Mouse (Mus musculus): ENCODE data around the gene Pde4dip. TPM values are rescaled to one million over a fixed set of nuclear protein-coding genes. Genes with fewer than 3 reads are reported as not detected.

Gene Pde4dip
- polyA plus RNA-seq, 1 experiment: 56.2 TPM

DNA sequence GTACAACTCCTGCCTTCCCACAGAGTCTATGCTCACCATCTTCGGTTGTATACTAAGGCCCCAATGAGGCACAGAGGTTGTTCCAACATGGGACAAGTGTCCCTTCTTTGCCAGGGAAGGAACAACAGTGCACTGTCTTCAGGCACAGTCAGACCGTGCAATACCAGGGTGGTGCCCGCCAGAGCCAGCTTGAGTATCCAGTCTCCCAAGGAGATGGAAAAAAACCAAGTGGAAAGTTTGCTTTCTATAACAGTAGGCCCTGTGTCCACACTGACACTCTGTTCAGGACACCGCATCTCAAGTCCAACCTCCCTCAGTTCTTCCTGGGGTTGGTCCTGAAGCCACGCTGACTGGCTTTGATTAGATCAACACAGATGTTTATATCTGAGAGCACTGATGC lies 87.8 kb downstream of the Pde4dip start:
- H3K4me1 ChIP-seq (replicated peaks; ENCODE audit: control insufficient read depth, insufficient read depth, low read length): no peaks in the 10 kb centered on the region

DNA sequence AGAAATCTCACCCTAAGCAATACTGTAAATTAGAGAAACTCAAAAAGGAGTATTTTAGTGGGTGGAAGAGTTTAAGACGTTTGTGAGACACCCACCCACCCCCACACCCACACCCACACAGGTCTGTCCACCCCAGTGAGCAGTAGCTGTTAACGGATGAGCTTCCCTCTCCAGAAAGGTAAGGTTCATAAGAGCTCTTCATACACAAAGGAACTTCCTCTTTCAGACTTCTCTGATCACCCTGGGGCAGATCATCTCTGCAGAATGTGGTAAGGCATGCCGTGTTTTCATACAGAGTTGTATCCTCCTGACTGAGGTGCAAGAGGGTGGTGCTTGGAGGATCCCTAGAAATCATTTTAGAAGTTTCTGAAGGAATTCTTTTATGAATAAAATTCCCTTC lies 88.5 kb downstream of the Pde4dip start:
- Histone ChIP-seq H3K4me1 (replicated peaks; ENCODE audit: control insufficient read depth, insufficient read depth, low read length) (no peaks in the 10 kb centered on the region), H3K36me3 (ENCODE audit: control insufficient read depth, insufficient read depth, low read length) (no peaks in the 10 kb centered on the region), H3K4me3 (ENCODE audit: control insufficient read depth, insufficient read depth, low read length) (no peak overlapping the region), H3K27me3 (ENCODE audit: control insufficient read depth, insufficient read depth, low read length) (no peaks in the 10 kb centered on the region), H3K27ac (ENCODE audit: control insufficient read depth, insufficient read depth, low read length) (no peak overlapping the region)
- no peak for DNase-seq
- TF ChIP-seq POLR2A (IDR thresholded peaks at IDR 0.05; ENCODE audit: control insufficient read depth, extremely low read depth, insufficient read depth, low read length, poor library complexity) (no peak), CTCF (IDR thresholded peaks at IDR 0.05; ENCODE audit: borderline replicate concordance, control insufficient read depth, extremely low read depth, insufficient read depth, low read length, poor library complexity) (no peak)
- WGBS: 4% methylated on average over 3 of the region's 3 CpGs

More for the DNA sequence above, 87.8 kb downstream of the Pde4dip start:
- Histone ChIP-seq H3K4me3 (ENCODE audit: control insufficient read depth, insufficient read depth, low read length) (no peak overlapping the region), H3K36me3 (ENCODE audit: control insufficient read depth, insufficient read depth, low read length) (no peaks in the 10 kb centered on the region), H3K27ac (ENCODE audit: control insufficient read depth, insufficient read depth, low read length) (no peak overlapping the region), H3K27me3 (ENCODE audit: control insufficient read depth, insufficient read depth, low read length) (no peaks in the 10 kb centered on the region)
- WGBS: 93% methylated on average over 5 of the region's 5 CpGs
- no peak for TF ChIP-seq CTCF (IDR thresholded peaks at IDR 0.05; ENCODE audit: borderline replicate concordance, control insufficient read depth, extremely low read depth, insufficient read depth, low read length, poor library complexity)
- no peak for TF ChIP-seq POLR2A (IDR thresholded peaks at IDR 0.05; ENCODE audit: control insufficient read depth, extremely low read depth, insufficient read depth, low read length, poor library complexity)
- no peak for DNase-seq

DNA sequence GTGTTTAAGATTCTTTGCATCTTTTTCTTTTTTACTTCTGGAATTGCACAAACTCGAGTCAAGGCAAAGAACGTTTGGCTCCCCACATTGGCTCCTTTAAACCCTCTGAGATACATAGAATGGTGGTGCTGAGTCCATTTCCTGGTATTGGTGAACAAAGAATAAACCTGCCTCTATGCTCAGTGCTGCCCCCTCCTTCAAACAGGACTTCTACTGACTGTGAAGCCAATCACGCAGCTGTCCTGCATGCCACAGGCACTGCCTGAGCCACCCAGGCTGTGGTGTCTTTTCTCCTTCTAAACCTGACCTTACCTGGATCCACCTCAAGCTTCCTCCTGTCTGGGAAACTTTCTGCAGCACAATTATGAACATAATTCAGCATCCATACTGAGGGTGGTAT lies 89.2 kb downstream of the Pde4dip start:
- Histone ChIP-seq H3K4me3 (ENCODE audit: control insufficient read depth, insufficient read depth, low read length) (no peak overlapping the region), H3K27ac (ENCODE audit: control insufficient read depth, insufficient read depth, low read length) (no peak overlapping the region; the same call in 1 of the 2 replicates), H3K4me1 (replicated peaks; ENCODE audit: control insufficient read depth, insufficient read depth, low read length) (no peaks in the 10 kb centered on the region), H3K36me3 (ENCODE audit: control insufficient read depth, insufficient read depth, low read length) (no peaks in the 10 kb centered on the region), H3K27me3 (ENCODE audit: control insufficient read depth, insufficient read depth, low read length) (no peaks in the 10 kb centered on the region)
- no peak for DNase-seq
- no peak for TF ChIP-seq POLR2A (IDR thresholded peaks at IDR 0.05; ENCODE audit: control insufficient read depth, extremely low read depth, insufficient read depth, low read length, poor library complexity)
- no peak for TF ChIP-seq CTCF (IDR thresholded peaks at IDR 0.05; ENCODE audit: borderline replicate concordance, control insufficient read depth, extremely low read depth, insufficient read depth, low read length, poor library complexity)
- 76% methylated on average over 3 of the region's 3 CpGs for WGBS

DNA sequence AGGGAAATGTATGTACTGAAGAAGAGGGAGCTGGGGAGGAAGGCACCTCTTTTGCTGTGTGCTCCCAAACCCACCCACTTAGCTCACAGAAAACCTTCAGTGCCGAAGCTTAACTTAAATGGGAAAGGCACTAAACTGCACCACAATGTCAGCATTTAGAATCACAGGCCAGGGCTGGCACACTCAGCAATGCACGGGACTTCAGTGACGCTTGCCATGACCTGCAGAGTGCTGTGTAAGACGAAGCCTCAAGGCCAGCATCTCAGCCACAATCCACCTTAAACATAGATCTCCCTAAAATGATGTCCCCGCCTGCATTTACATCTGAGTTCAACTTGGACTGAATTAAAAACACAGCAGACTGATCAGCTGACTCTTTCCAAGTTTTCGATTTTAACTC lies 91.1 kb downstream of the Pde4dip start:
- no peak for TF ChIP-seq POLR2A (IDR thresholded peaks at IDR 0.05; ENCODE audit: control insufficient read depth, extremely low read depth, insufficient read depth, low read length, poor library complexity)
- no peak for TF ChIP-seq CTCF (IDR thresholded peaks at IDR 0.05; ENCODE audit: borderline replicate concordance, control insufficient read depth, extremely low read depth, insufficient read depth, low read length, poor library complexity)
- no peaks in the 10 kb centered on the region for H3K36me3 ChIP-seq (ENCODE audit: control insufficient read depth, insufficient read depth, low read length)
- no peak overlapping the region for H3K4me3 ChIP-seq (ENCODE audit: control insufficient read depth, insufficient read depth, low read length)
- no peak overlapping the region for H3K27ac ChIP-seq (ENCODE audit: control insufficient read depth, insufficient read depth, low read length)
- no peaks in the 10 kb centered on the region for H3K27me3 ChIP-seq (ENCODE audit: control insufficient read depth, insufficient read depth, low read length)
- 97% methylated on average over 6 of the region's 6 CpGs for WGBS
- no peaks in the 10 kb centered on the region for H3K4me1 ChIP-seq (replicated peaks; ENCODE audit: control insufficient read depth, insufficient read depth, low read length)
- no peak for DNase-seq

DNA sequence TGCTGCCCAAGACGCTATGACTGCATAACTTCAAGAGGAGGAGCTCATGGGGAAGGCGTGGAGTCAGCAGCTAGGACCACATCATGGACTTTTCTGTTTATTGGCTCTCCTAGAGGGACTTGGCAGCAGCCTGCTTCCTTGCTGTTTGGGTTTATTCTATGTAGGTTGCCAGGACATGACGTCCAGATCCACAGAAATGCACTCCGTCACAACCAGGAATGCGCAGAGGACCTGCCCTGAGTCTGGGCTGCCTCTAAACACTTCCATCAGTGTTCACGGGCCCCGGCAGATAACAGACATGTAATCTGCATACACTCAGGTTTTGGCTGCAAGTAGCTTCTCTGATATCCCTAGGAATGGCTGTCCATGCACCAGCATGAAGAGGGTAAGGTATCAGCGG lies 94.5 kb downstream of the Pde4dip start:
- no peak for TF ChIP-seq CTCF (IDR thresholded peaks at IDR 0.05; ENCODE audit: borderline replicate concordance, control insufficient read depth, extremely low read depth, insufficient read depth, low read length, poor library complexity)
- no peak for TF ChIP-seq POLR2A (IDR thresholded peaks at IDR 0.05; ENCODE audit: control insufficient read depth, extremely low read depth, insufficient read depth, low read length, poor library complexity)
- Histone ChIP-seq H3K27me3 (ENCODE audit: control insufficient read depth, insufficient read depth, low read length) (no peaks in the 10 kb centered on the region), H3K36me3 (ENCODE audit: control insufficient read depth, insufficient read depth, low read length) (no peaks in the 10 kb centered on the region), H3K4me3 (ENCODE audit: control insufficient read depth, insufficient read depth, low read length) (no peak overlapping the region), H3K4me1 (replicated peaks; ENCODE audit: control insufficient read depth, insufficient read depth, low read length) (no peaks in the 10 kb centered on the region), H3K27ac (ENCODE audit: control insufficient read depth, insufficient read depth, low read length) (no peak overlapping the region)
- WGBS: 92% methylated on average over 8 of the region's 8 CpGs
- no peak for DNase-seq

DNA sequence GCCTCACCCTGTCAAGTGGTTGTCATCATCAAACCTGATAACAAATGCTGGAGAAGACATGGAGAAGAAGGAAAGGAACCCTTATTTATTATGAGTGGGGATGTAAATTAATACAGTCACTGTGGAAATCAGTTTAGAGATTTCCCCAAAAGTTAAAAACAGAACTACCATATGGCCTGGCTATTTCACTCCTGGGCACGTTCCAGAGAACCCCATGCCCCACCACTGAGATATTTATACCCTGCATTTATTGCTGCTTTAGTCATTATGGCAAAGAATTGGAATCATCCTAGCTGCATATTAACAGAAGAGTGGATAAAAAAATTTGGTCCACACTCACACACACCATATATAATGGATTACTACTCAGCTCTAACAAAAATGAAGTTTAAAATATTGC lies 98.4 kb downstream of the Pde4dip start:
- WGBS: 94% methylated on average over 1 of the region's 1 CpGs
- H3K27ac ChIP-seq (ENCODE audit: control insufficient read depth, insufficient read depth, low read length): no peak overlapping the region
- TF ChIP-seq CTCF (IDR thresholded peaks at IDR 0.05; ENCODE audit: borderline replicate concordance, control insufficient read depth, extremely low read depth, insufficient read depth, low read length, poor library complexity) (no peak), POLR2A (IDR thresholded peaks at IDR 0.05; ENCODE audit: control insufficient read depth, extremely low read depth, insufficient read depth, low read length, poor library complexity) (no peak)
- H3K27me3 ChIP-seq (ENCODE audit: control insufficient read depth, insufficient read depth, low read length): no peaks in the 10 kb centered on the region
- no peak for DNase-seq
- H3K4me3 ChIP-seq (ENCODE audit: control insufficient read depth, insufficient read depth, low read length): no peak overlapping the region
- H3K4me1 ChIP-seq (replicated peaks; ENCODE audit: control insufficient read depth, insufficient read depth, low read length): no peaks in the 10 kb centered on the region
- H3K36me3 ChIP-seq (ENCODE audit: control insufficient read depth, insufficient read depth, low read length): no peaks in the 10 kb centered on the region

DNA sequence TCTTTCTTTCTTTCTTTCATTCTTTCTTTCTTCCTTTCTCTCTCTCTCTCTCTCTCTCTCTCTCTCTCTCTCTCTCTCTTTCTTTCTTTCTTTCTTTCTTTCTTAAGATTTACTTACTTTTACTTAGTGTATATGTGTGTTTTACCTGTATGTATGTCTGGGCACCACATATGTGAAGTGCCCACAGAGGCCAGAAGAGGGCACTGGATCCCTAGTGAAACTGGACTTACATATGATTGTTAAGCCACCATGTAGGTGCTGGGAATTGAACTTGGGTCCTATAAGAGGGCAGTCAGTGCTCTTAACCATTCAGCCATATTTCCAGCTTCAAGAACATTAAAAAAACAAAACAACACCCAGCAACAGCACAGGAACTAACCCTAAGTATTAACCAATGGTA lies 99.2 kb downstream of the Pde4dip start:
- no peaks in the 10 kb centered on the region for H3K36me3 ChIP-seq (ENCODE audit: control insufficient read depth, insufficient read depth, low read length)
- H3K4me3 ChIP-seq (ENCODE audit: control insufficient read depth, insufficient read depth, low read length): no peak overlapping the region
- H3K4me1 ChIP-seq (replicated peaks; ENCODE audit: control insufficient read depth, insufficient read depth, low read length): no peaks in the 10 kb centered on the region
- no peak for DNase-seq
- no peak overlapping the region for H3K27ac ChIP-seq (ENCODE audit: control insufficient read depth, insufficient read depth, low read length)
- no peak for TF ChIP-seq CTCF (IDR thresholded peaks at IDR 0.05; ENCODE audit: borderline replicate concordance, control insufficient read depth, extremely low read depth, insufficient read depth, low read length, poor library complexity)
- no peak for TF ChIP-seq POLR2A (IDR thresholded peaks at IDR 0.05; ENCODE audit: control insufficient read depth, extremely low read depth, insufficient read depth, low read length, poor library complexity)
- H3K27me3 ChIP-seq (ENCODE audit: control insufficient read depth, insufficient read depth, low read length): no peaks in the 10 kb centered on the region
